Mouse (Mus musculus): ENCODE data around the gene Rai14.

- no peak for TF ChIP-seq CTCF (IDR thresholded peaks at IDR 0.05; ENCODE audit: borderline replicate concordance, insufficient read depth, low read depth, low read length)
- TF ChIP-seq POLR2A (IDR thresholded peaks at IDR 0.05; ENCODE audit: borderline replicate concordance, insufficient read depth, low read length) = no peak
These were observed 45.6 kb upstream of the Rai14 start for GRCm38 (mm10) chr15:10760006-10760405.

All from cerebellum, adult 2 months (tissue).